16 mouse cellular contexts compared by ENCODE assay signal in genomic region chr4:70545869-70546542, GRCm38 (mm10).
"Had no signal": no experiment of that assay in that cellular context is flagged by ENCODE, and none has a peak within 500 bp of the region (broad histone marks: within the 10 kb centered on the region; RNA-seq: fewer than 3 reads in every experiment).

No protein-coding gene starts in this region.

- H3K9me3 ChIP-seq: limb, embryonic 13.5 days; liver, embryonic 15.5 days; lung, embryonic 15.5 days; megakaryocyte, embryonic 14.5 days; midbrain, embryonic 15.5 days; neural tube, embryonic 13.5 days had no signal

- H3K9ac ChIP-seq: limb, embryonic 13.5 days; liver, embryonic 15.5 days; lung, embryonic 15.5 days; midbrain, embryonic 15.5 days; neural tube, embryonic 13.5 days had no signal

- DNase-seq: kidney, adult 18-20 months; kidney, postnatal 10 days; kidney, postnatal 4 days; left cerebral cortex, postnatal 4 days; lung, postnatal 14 days; right cerebral cortex, postnatal 14 days; thymus, postnatal 4 days had no signal

- H3K4me1 ChIP-seq: limb, embryonic 13.5 days; liver, embryonic 15.5 days; lung, embryonic 15.5 days; midbrain, embryonic 15.5 days; neural tube, embryonic 13.5 days had no signal

- H3K4me3 ChIP-seq: layer of hippocampus, adult 2 months; limb, embryonic 13.5 days; liver, embryonic 15.5 days; lung, embryonic 15.5 days; megakaryocyte, embryonic 14.5 days; midbrain, embryonic 15.5 days; neural tube, embryonic 13.5 days had no signal

- H3K27ac ChIP-seq: layer of hippocampus, adult 2 months; limb, embryonic 13.5 days; liver, embryonic 15.5 days; lung, embryonic 15.5 days; midbrain, embryonic 15.5 days; neural tube, embryonic 13.5 days had no signal

- ATAC-seq: midbrain, embryonic 15.5 days had no signal

- H3K4me2 ChIP-seq: limb, embryonic 13.5 days; liver, embryonic 11.5 days; liver, embryonic 15.5 days; lung, embryonic 15.5 days; midbrain, embryonic 11.5 days; midbrain, embryonic 15.5 days; neural tube, embryonic 13.5 days had no signal

- H3K27me3 ChIP-seq: limb, embryonic 13.5 days; liver, embryonic 15.5 days; lung, embryonic 15.5 days; midbrain, embryonic 15.5 days; neural tube, embryonic 13.5 days had no signal

- H3K36me3 ChIP-seq: limb, embryonic 13.5 days; liver, embryonic 15.5 days; lung, embryonic 15.5 days; midbrain, embryonic 15.5 days; neural tube, embryonic 13.5 days had no signal
